Comparison of ENCODE assay signal across 8 mouse cellular contexts in genomic region chr2:181495845-181496244, GRCm38 (mm10). TPM values are rescaled to one million over a fixed set of nuclear protein-coding genes. Genes with fewer than 3 reads are reported as not detected.
A peak's percentile ranks its signal among the peaks of the same experiment; 100 is the strongest.
DNase-seq lines count a peak whose midpoint lies in the region; ATAC-seq lines count a peak whose summit lies in the region.
"Not testable (repeated sequence)": the region's sequence is repeated elsewhere in the genome, so short reads cannot be mapped to it uniquely, and the experiment has no call there.
"Had no signal": no experiment of that assay in that cellular context is flagged by ENCODE, and none has a peak within 500 bp of the region (broad histone marks: within the 10 kb centered on the region; RNA-seq: fewer than 3 reads in every experiment).

No protein-coding gene starts in this region.

- not testable (repeated sequence) for ATAC-seq in embryonic facial prominence, embryonic 14.5 days (ENCODE audit: low read depth); heart, embryonic 14.5 days (ENCODE audit: insufficient number of reproducible peaks, insufficient read depth, low FRiP score, low read depth); kidney, embryonic 14.5 days (ENCODE audit: low FRiP score, low TSS enrichment); liver, embryonic 15.5 days (ENCODE audit: insufficient read depth); neural tube, embryonic 13.5 days (ENCODE audit: low read depth)

- whole genome bisulfite sequencing in embryonic facial prominence, embryonic 14.5 days: 64% methylated on average over 8 of the region's 8 CpGs
- WGBS in heart, embryonic 14.5 days: 53% methylated on average over 8 of the region's 8 CpGs
- 60% methylated on average over 8 of the region's 8 CpGs for WGBS in kidney, embryonic 14.5 days
- 31% methylated on average over 8 of the region's 8 CpGs for whole genome bisulfite sequencing in liver, embryonic 15.5 days (ENCODE audit: insufficient replicate concordance)
- 61% methylated on average over 8 of the region's 8 CpGs for WGBS in neural tube, embryonic 13.5 days

- not testable (repeated sequence) for H3K4me3 ChIP-seq in embryonic facial prominence, embryonic 14.5 days (ENCODE audit: low read depth, low read length); heart, embryonic 14.5 days (ENCODE audit: control insufficient read depth in 1 of 2, insufficient read depth in 1 of 2, low read depth in 1 of 2, low read length in 2 of 2); kidney, embryonic 14.5 days (ENCODE audit: low read length)
- H3K4me3 ChIP-seq in liver, embryonic 15.5 days (replicated peaks): peak overlapping the region; percentile 81
- H3K4me3 ChIP-seq in megakaryocyte, embryonic 14.5 days (replicated peaks): peak overlapping the region; percentile 93
- H3K4me3 ChIP-seq in neural tube, embryonic 13.5 days: peak overlapping the region; percentile 96; the same call in 1 of the 2 replicates

- DNase-seq in ES-CJ7 (ENCODE audit: low read depth, low spot score): peak; percentile 23
- DNase-seq in embryonic facial prominence, embryonic 14.5 days (ENCODE audit: low spot score): not testable (repeated sequence)

- peak overlapping the region; percentile 86; the same call in 1 of the 2 replicates for H3K4me2 ChIP-seq in embryonic facial prominence, embryonic 14.5 days (ENCODE audit: low read depth, low read length)
- H3K4me2 ChIP-seq in heart, embryonic 14.5 days (ENCODE audit: low read length): peak overlapping the region; percentile 91; the same call in 1 of the 2 replicates
- peak overlapping the region; percentile 77 for H3K4me2 ChIP-seq in kidney, embryonic 14.5 days (replicated peaks; ENCODE audit: low read depth, low read length)
- peak overlapping the region; percentile 90 for H3K4me2 ChIP-seq in liver, embryonic 15.5 days
- peak overlapping the region; percentile 99; the same call in 1 of the 2 replicates for H3K4me2 ChIP-seq in neural tube, embryonic 13.5 days

- H3K27ac ChIP-seq in embryonic facial prominence, embryonic 14.5 days (replicated peaks; ENCODE audit: low read depth, low read length); kidney, embryonic 14.5 days (ENCODE audit: low read depth, low read length): not testable (repeated sequence)
- peak overlapping the region in 1 of 2 experiments; percentile 91; a peak in 1 of 4 replicates for H3K27ac ChIP-seq in heart, embryonic 14.5 days (replicated peaks in 1 of 2; ENCODE audit: control insufficient read depth in 1 of 2, insufficient read depth in 1 of 2, low read depth in 2 of 2, low read length in 2 of 2)
- peak overlapping the region; percentile 100 for H3K27ac ChIP-seq in liver, embryonic 15.5 days (replicated peaks)
- 0 out of 2 replicates have a peak overlapping the region, but pooled peaks have one; percentile 84 for H3K27ac ChIP-seq in neural tube, embryonic 13.5 days (replicated peaks)

- H3K9me3 ChIP-seq in embryonic facial prominence, embryonic 14.5 days (ENCODE audit: control insufficient read depth, low read length); heart, embryonic 14.5 days (ENCODE audit: control insufficient read depth, low read length); kidney, embryonic 14.5 days (ENCODE audit: control insufficient read depth, low read length); liver, embryonic 15.5 days (replicated peaks); megakaryocyte, embryonic 14.5 days; neural tube, embryonic 13.5 days: not testable (repeated sequence)

- H3K36me3 ChIP-seq in embryonic facial prominence, embryonic 14.5 days (ENCODE audit: control insufficient read depth, insufficient read depth, low read length): peaks cover 10% of the 10 kb centered on the region
- peaks cover 14% of the 10 kb centered on the region for H3K36me3 ChIP-seq in heart, embryonic 14.5 days (ENCODE audit: control insufficient read depth, insufficient read depth, low read length)
- peaks cover 16% of the 10 kb centered on the region; the same call in 1 of the 2 replicates for H3K36me3 ChIP-seq in kidney, embryonic 14.5 days (ENCODE audit: control insufficient read depth, insufficient read depth, low read length)
- peaks cover 18% of the 10 kb centered on the region for H3K36me3 ChIP-seq in liver, embryonic 15.5 days (replicated peaks)
- peaks cover 18% of the 10 kb centered on the region for H3K36me3 ChIP-seq in megakaryocyte, embryonic 14.5 days (replicated peaks; ENCODE audit: low read length)
- peaks cover 17% of the 10 kb centered on the region; the same call in 1 of the 2 replicates for H3K36me3 ChIP-seq in neural tube, embryonic 13.5 days

- not testable (repeated sequence) for H3K27me3 ChIP-seq in embryonic facial prominence, embryonic 14.5 days (replicated peaks; ENCODE audit: control insufficient read depth, insufficient read depth, low read length); heart, embryonic 14.5 days (ENCODE audit: control insufficient read depth, insufficient read depth, low read length); kidney, embryonic 14.5 days (ENCODE audit: control insufficient read depth, insufficient read depth, low read length); liver, embryonic 15.5 days; neural tube, embryonic 13.5 days
- H3K27me3 ChIP-seq in megakaryocyte, embryonic 14.5 days (replicated peaks): peaks cover 17% of the 10 kb centered on the region

- not testable (repeated sequence) for H3K4me1 ChIP-seq in embryonic facial prominence, embryonic 14.5 days (ENCODE audit: control insufficient read depth, insufficient read depth, low read length); kidney, embryonic 14.5 days (ENCODE audit: control insufficient read depth, insufficient read depth, low read length)
- peaks cover 2 to 14% of the 10 kb centered on the region in 2 experiments; a peak in 3 of 4 replicates for H3K4me1 ChIP-seq in heart, embryonic 14.5 days (ENCODE audit: control insufficient read depth in 2 of 2, insufficient read depth in 2 of 2, low read length in 2 of 2)
- peaks cover 46% of the 10 kb centered on the region for H3K4me1 ChIP-seq in liver, embryonic 15.5 days (replicated peaks)
- peaks cover 69% of the 10 kb centered on the region for H3K4me1 ChIP-seq in megakaryocyte, embryonic 14.5 days
- peaks cover 20% of the 10 kb centered on the region for H3K4me1 ChIP-seq in neural tube, embryonic 13.5 days (replicated peaks)

- not testable (repeated sequence) for H3K9ac ChIP-seq in embryonic facial prominence, embryonic 14.5 days (ENCODE audit: low read depth, low read length); heart, embryonic 14.5 days (ENCODE audit: low read length); kidney, embryonic 14.5 days (ENCODE audit: low read depth, low read length); liver, embryonic 15.5 days; neural tube, embryonic 13.5 days

RNA-seq across cellular contexts. Expression of gene Tpd52l2, which starts 1.1 kb away (rescaled TPM):
- 159 and 164 TPM in 2 replicates for polyA plus RNA-seq in embryonic facial prominence, embryonic 14.5 days (2014; fragmentation: Nextera tagmentation; extraction: Ambion mirVana)
- 128 and 139 TPM in 2 replicates for polyA plus RNA-seq in heart, embryonic 14.5 days (2014; fragmentation: Nextera tagmentation; extraction: Ambion mirVana)
- 175 and 184 TPM in 2 replicates for polyA plus RNA-seq in kidney, embryonic 14.5 days (2014; fragmentation: Nextera tagmentation; extraction: Ambion mirVana)
- polyA plus RNA-seq in liver, embryonic 15.5 days (2015; fragmentation: Nextera tagmentation; extraction: Ambion mirVana): 67.3 and 68.4 TPM in 2 replicates
- 7.5 and 38.2 TPM in 2 replicates for polyA plus RNA-seq in megakaryocyte, embryonic 14.5 days (2012; ENCODE audit: insufficient read depth, low replicate concordance)
- 107 and 114 TPM in 2 replicates for polyA plus RNA-seq in neural tube, embryonic 13.5 days (2015; fragmentation: Nextera tagmentation; extraction: Ambion mirVana)

RNA-seq across cellular contexts. Expression of gene Abhd16b, which starts 2.8 kb away (rescaled TPM):
- polyA plus RNA-seq in embryonic facial prominence, embryonic 14.5 days (2014; fragmentation: Nextera tagmentation; extraction: Ambion mirVana): 0.21 and 0.22 TPM in 2 replicates
- 0.18 and 0.19 TPM in 2 replicates for polyA plus RNA-seq in heart, embryonic 14.5 days (2014; fragmentation: Nextera tagmentation; extraction: Ambion mirVana)
- polyA plus RNA-seq in kidney, embryonic 14.5 days (2014; fragmentation: Nextera tagmentation; extraction: Ambion mirVana): 0.14 and 0.19 TPM in 2 replicates
- not detected in 2 replicates for polyA plus RNA-seq in liver, embryonic 15.5 days (2015; fragmentation: Nextera tagmentation; extraction: Ambion mirVana)
- polyA plus RNA-seq in megakaryocyte, embryonic 14.5 days (2012; ENCODE audit: insufficient read depth, low replicate concordance): not detected in 2 replicates
- polyA plus RNA-seq in neural tube, embryonic 13.5 days (2015; fragmentation: Nextera tagmentation; extraction: Ambion mirVana): 0.11 TPM in 1 of 2 replicates, not detected in the other
- polyA plus RNA-seq: forebrain, embryonic 12.5 days had no signal

RNA-seq across cellular contexts. Expression of gene Dnajc5, which starts 24.4 kb away (rescaled TPM):
- polyA plus RNA-seq in embryonic facial prominence, embryonic 14.5 days (2014; fragmentation: Nextera tagmentation; extraction: Ambion mirVana): 80.4 and 84.2 TPM in 2 replicates
- 69.8 and 81.3 TPM in 2 replicates for polyA plus RNA-seq in heart, embryonic 14.5 days (2014; fragmentation: Nextera tagmentation; extraction: Ambion mirVana)
- 41.5 and 82.2 TPM in 2 replicates for polyA plus RNA-seq in kidney, embryonic 14.5 days (2014; fragmentation: Nextera tagmentation; extraction: Ambion mirVana)
- 27.7 and 29.8 TPM in 2 replicates for polyA plus RNA-seq in liver, embryonic 15.5 days (2015; fragmentation: Nextera tagmentation; extraction: Ambion mirVana)
- polyA plus RNA-seq in megakaryocyte, embryonic 14.5 days (2012; ENCODE audit: insufficient read depth, low replicate concordance): 10.4 and 13.9 TPM in 2 replicates
- polyA plus RNA-seq in neural tube, embryonic 13.5 days (2015; fragmentation: Nextera tagmentation; extraction: Ambion mirVana): 192 and 214 TPM in 2 replicates

RNA-seq across cellular contexts. Expression of gene Zbtb46, which starts 36.6 kb away (rescaled TPM):
- polyA plus RNA-seq in embryonic facial prominence, embryonic 14.5 days (2014; fragmentation: Nextera tagmentation; extraction: Ambion mirVana): 5.7 and 5.9 TPM in 2 replicates
- polyA plus RNA-seq in heart, embryonic 14.5 days (2014; fragmentation: Nextera tagmentation; extraction: Ambion mirVana): 8.8 and 10.6 TPM in 2 replicates
- polyA plus RNA-seq in kidney, embryonic 14.5 days (2014; fragmentation: Nextera tagmentation; extraction: Ambion mirVana): 13.7 and 26.6 TPM in 2 replicates
- 7.9 and 8.7 TPM in 2 replicates for polyA plus RNA-seq in liver, embryonic 15.5 days (2015; fragmentation: Nextera tagmentation; extraction: Ambion mirVana)
- polyA plus RNA-seq in megakaryocyte, embryonic 14.5 days (2012; ENCODE audit: insufficient read depth, low replicate concordance): 0.16 TPM in 1 of 2 replicates, not detected in the other
- 21.1 and 22.0 TPM in 2 replicates for polyA plus RNA-seq in neural tube, embryonic 13.5 days (2015; fragmentation: Nextera tagmentation; extraction: Ambion mirVana)
